Mouse (Mus musculus): ENCODE data around the gene Ncbp3. TPM values are rescaled to one million over a fixed set of nuclear protein-coding genes. Genes with fewer than 3 reads are reported as not detected.

Gene Ncbp3
- total and polyA plus RNA-seq, 3 experiments = 8.4 to 9.3 TPM; not detected in 1

DNA sequence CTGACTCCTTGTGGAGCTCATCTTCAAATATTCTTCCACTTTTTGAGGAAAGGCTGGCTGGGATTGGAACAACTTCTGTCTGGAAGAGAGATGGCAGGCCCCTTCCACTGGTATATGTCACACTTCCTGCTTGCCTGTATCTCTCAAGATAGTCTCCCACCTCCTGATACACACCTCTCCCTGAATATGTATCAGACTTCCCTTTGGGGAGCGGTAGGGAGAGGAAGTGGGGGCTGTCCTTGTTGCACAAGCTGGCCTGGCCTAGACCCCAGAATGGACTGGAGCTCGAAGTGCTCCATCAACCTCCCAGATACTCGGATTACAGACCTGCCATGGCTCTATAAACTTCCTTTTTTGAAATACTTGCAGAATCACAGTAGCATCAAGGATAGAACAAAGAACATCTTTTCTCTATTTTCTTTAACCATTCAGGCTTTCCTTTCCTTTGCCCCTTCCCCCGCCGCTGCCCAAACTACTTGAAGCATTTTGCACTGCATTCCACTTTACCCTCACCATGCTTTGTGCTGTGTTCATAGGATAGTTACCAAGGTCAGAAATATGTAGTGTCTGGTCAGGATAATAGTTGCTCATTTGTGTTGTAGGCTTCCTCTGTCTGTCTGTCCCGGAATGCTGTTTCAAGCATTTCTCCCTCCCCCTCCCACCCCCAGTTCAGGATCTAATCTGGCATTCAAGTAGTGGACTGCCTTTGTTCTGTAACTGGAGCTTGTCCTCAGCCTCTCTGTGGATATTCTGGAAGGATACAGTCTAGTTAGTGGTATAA, 40.3 kb downstream of the Ncbp3 start:
- peaks cover 0 to 18% of the 10 kb centered on the region in 2 experiments; a peak in 2 of 4 replicates for H3K36me3 ChIP-seq (ENCODE audit: control insufficient read depth in 1 of 2, insufficient read depth in 2 of 2, low read length in 2 of 2)
- H3K79me2 ChIP-seq (ENCODE audit: control insufficient read depth, insufficient read depth, low read length, poor library complexity) = no peaks in the 10 kb centered on the region
- TF ChIP-seq EP300 (IDR thresholded peaks at IDR 0.05; ENCODE audit: low read depth in 1 of 2, low read length in 2 of 2) = 0 out of 4 replicates have a peak, but pooled peaks of 1 of the 2 experiments have one; percentile 27
- no peak for TF ChIP-seq GABPA (IDR thresholded peaks at IDR 0.05; ENCODE audit: low read depth, low read length)
- no peak for TF ChIP-seq MEF2A (IDR thresholded peaks at IDR 0.05; ENCODE audit: extremely low read depth, insufficient replicate concordance, low read depth, low read length, poor library complexity, severe bottlenecking)
- TF ChIP-seq GATA1 (IDR thresholded peaks at IDR 0.05; ENCODE audit: low read depth, low read length) = 0 out of 2 replicates have a peak, but pooled peaks have one; percentile 27
- TF ChIP-seq RAD21 (IDR thresholded peaks at IDR 0.05; ENCODE audit: low read depth, low read length) = no peak
- TF ChIP-seq CHD1 (IDR thresholded peaks at IDR 0.05; ENCODE audit: low read depth, low read length) = no peak
- H3K4me1 ChIP-seq (ENCODE audit: control insufficient read depth in 1 of 2, insufficient read depth in 2 of 2, low read length in 2 of 2) = peaks cover 0 to 21% of the 10 kb centered on the region in 2 experiments; a peak in 2 of 4 replicates
- H3K9ac ChIP-seq (ENCODE audit: control insufficient read depth, low read depth, low read length, poor library complexity, severe bottlenecking) = no peak overlapping the region
- H3K9me3 ChIP-seq (replicated peaks; ENCODE audit: insufficient read depth, low read length) = no peaks in the 10 kb centered on the region
- peak; percentile 44 for DNase-seq (ENCODE audit: low read depth, low spot score)
- H3K27ac ChIP-seq (ENCODE audit: control insufficient read depth, low read depth, low read length) = no peak overlapping the region
- H3K4me3 ChIP-seq (ENCODE audit: control insufficient read depth in 1 of 2, insufficient read depth in 1 of 2, low read depth in 2 of 2, low read length in 2 of 2) = no peak overlapping the region
- H3K27me3 ChIP-seq (ENCODE audit: control insufficient read depth in 1 of 2, insufficient read depth in 2 of 2, low read length in 2 of 2) = no peaks in the 10 kb centered on the region

DNA sequence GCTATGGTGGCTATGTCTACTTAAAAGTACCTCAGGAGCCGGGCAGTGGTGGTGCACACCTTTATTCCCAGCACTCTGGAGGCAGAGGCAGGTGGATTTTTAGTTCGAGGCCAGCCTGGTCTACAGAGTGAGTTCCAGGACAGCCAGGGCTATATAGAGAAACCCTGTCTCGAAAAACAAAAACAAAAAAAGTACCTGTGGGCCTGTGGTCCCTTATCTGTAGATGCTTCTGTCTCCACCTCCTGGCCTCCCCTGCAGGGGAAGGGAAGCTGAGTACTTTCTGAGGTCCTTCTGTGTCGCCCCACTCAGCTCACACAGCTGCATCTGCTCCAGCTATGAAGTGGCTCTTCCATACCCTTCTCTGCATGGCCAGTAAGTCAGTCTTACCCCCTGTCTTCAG, 42.7 kb downstream of the Ncbp3 start, which contains the start of gene Itgae:
TSS of gene Itgae (plus strand) at position 301 of the 400 bp plus-strand sequence.
- no peaks in the 10 kb centered on the region for H3K27me3 ChIP-seq (ENCODE audit: control insufficient read depth in 1 of 2, insufficient read depth in 2 of 2, low read length in 2 of 2)
- H3K4me3 ChIP-seq (ENCODE audit: control insufficient read depth in 1 of 2, insufficient read depth in 1 of 2, low read depth in 2 of 2, low read length in 2 of 2) = no peak within 1 kb of the TSS
- DNase-seq (ENCODE audit: low read depth, low spot score) = peak; percentile 41
- H3K36me3 ChIP-seq (ENCODE audit: control insufficient read depth in 1 of 2, insufficient read depth in 2 of 2, low read length in 2 of 2) = peaks cover 0 to 9% of the 10 kb centered on the region in 2 experiments; a peak in 2 of 4 replicates
- TF ChIP-seq ZNF384 (IDR thresholded peaks at IDR 0.05; ENCODE audit: low read depth, low read length) (no peak), TAL1 (IDR thresholded peaks at IDR 0.05; ENCODE audit: low read length) (no peak), ZC3H11A (IDR thresholded peaks at IDR 0.05; ENCODE audit: low read depth, low read length) (no peak), KAT2A (conservative IDR thresholded peaks at IDR 0.05; ENCODE audit: low read depth, low read length) (no peak)
- peaks cover 0 to 22% of the 10 kb centered on the region in 2 experiments; a peak in 2 of 4 replicates for H3K4me1 ChIP-seq (ENCODE audit: control insufficient read depth in 1 of 2, insufficient read depth in 2 of 2, low read length in 2 of 2)
- H3K9ac ChIP-seq (ENCODE audit: control insufficient read depth, low read depth, low read length, poor library complexity, severe bottlenecking) = no peak within 1 kb of the TSS
- no peaks in the 10 kb centered on the region for H3K9me3 ChIP-seq (replicated peaks; ENCODE audit: insufficient read depth, low read length)
- no peaks in the 10 kb centered on the region for H3K79me2 ChIP-seq (ENCODE audit: control insufficient read depth, insufficient read depth, low read length, poor library complexity)
- H3K27ac ChIP-seq (ENCODE audit: control insufficient read depth, low read depth, low read length) = no peak within 1 kb of the TSS

DNA sequence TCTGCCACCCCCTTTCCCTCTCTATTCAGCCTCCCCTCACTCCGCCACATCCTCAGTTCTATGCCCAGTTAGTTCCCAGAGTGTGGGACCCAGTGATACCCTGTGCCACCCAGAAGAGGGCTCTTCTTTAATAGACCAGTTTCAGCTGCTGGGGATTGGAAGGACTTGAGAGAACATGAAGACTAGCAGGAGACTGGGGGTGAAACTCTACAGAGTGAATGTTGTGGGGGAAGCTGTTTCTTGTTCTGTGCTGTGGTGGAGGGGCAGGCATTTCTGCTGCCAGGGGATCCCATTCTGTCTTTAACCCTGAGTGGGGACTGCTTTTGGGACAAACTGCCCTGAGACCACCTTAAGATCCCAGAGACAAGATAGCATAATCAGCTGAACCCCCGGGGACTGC, 43.2 kb downstream of the Ncbp3 start:
- no peak overlapping the region for H3K9ac ChIP-seq (ENCODE audit: control insufficient read depth, low read depth, low read length, poor library complexity, severe bottlenecking)
- DNase-seq (ENCODE audit: low read depth, low spot score) = no peak
- peaks cover 0 to 22% of the 10 kb centered on the region in 2 experiments; a peak in 2 of 4 replicates for H3K4me1 ChIP-seq (ENCODE audit: control insufficient read depth in 1 of 2, insufficient read depth in 2 of 2, low read length in 2 of 2)
- no peak overlapping the region for H3K4me3 ChIP-seq (ENCODE audit: control insufficient read depth in 1 of 2, insufficient read depth in 1 of 2, low read depth in 2 of 2, low read length in 2 of 2)
- no peak overlapping the region for H3K27ac ChIP-seq (ENCODE audit: control insufficient read depth, low read depth, low read length)
- H3K36me3 ChIP-seq (ENCODE audit: control insufficient read depth in 1 of 2, insufficient read depth in 2 of 2, low read length in 2 of 2) = peaks cover 0 to 9% of the 10 kb centered on the region in 2 experiments; a peak in 2 of 4 replicates
- TF ChIP-seq MAFK (IDR thresholded peaks at IDR 0.05; ENCODE audit: borderline replicate concordance, low read depth, low read length) (no peak), TAL1 (IDR thresholded peaks at IDR 0.05; ENCODE audit: low read length) (no peak), BHLHE40 (IDR thresholded peaks at IDR 0.05; ENCODE audit: borderline replicate concordance, low read depth, low read length) (no peak), POLR2AphosphoS5 (IDR thresholded peaks at IDR 0.05; ENCODE audit: borderline replicate concordance, low read depth, low read length) (no peak), POLR2AphosphoS2 (IDR thresholded peaks at IDR 0.05; ENCODE audit: low read length) (no peak), ZNF384 (IDR thresholded peaks at IDR 0.05; ENCODE audit: low read depth, low read length) (no peak), NRF1 (IDR thresholded peaks at IDR 0.05; ENCODE audit: insufficient read depth, low read depth, low read length, poor library complexity, severe bottlenecking) (no peak), RAD21 (IDR thresholded peaks at IDR 0.05; ENCODE audit: low read depth, low read length) (no peak), E2F4 (IDR thresholded peaks at IDR 0.05; ENCODE audit: borderline replicate concordance, low read depth, low read length) (no peak), KAT2A (conservative IDR thresholded peaks at IDR 0.05; ENCODE audit: low read depth, low read length) (no peak), CHD2 (IDR thresholded peaks at IDR 0.05; ENCODE audit: low read length) (no peak), MAX (IDR thresholded peaks at IDR 0.05; ENCODE audit: low read length) (no peak), TBP (IDR thresholded peaks at IDR 0.05; ENCODE audit: low read depth, low read length) (no peak), ZC3H11A (IDR thresholded peaks at IDR 0.05; ENCODE audit: low read depth, low read length) (no peak), TCF12 (IDR thresholded peaks at IDR 0.05; ENCODE audit: low read depth, low read length) (no peak), HCFC1 (IDR thresholded peaks at IDR 0.05; ENCODE audit: low read depth, low read length) (no peak)
- H3K9me3 ChIP-seq (replicated peaks; ENCODE audit: insufficient read depth, low read length) = no peaks in the 10 kb centered on the region
- no peaks in the 10 kb centered on the region for H3K27me3 ChIP-seq (ENCODE audit: control insufficient read depth in 1 of 2, insufficient read depth in 2 of 2, low read length in 2 of 2)
- H3K79me2 ChIP-seq (ENCODE audit: control insufficient read depth, insufficient read depth, low read length, poor library complexity) = no peaks in the 10 kb centered on the region

Measured in MEL (cell line).